Mouse (Mus musculus) MEL (cell line): ENCODE results near the gene Med12l. TPM values are rescaled to one million over a fixed set of nuclear protein-coding genes. Genes with fewer than 3 reads are reported as not detected.

ENCODE experiments used
- DNase-seq: peaks from one replicate; pipeline ENCODE4 v3.0.0; 2011; ENCODE audit warnings: low read depth, low spot score
- H3K27ac ChIP-seq: 2 replicates; pipeline ENCODE4 v1.5.1; 2012; ENCODE audit warnings: low read depth, mild to moderate bottlenecking, control low read depth, low read length, moderate library complexity; ENCODE audit not compliant: control insufficient read depth
- H3K27me3 ChIP-seq, 2 experiments: fragments of 150-350 bp in 1 of 2; sonication (generic) in 1 of 2; 2 replicates each; pipeline ENCODE4 v1.6.1; 2012; ENCODE audit warnings: low read length in 2 of 2, mild to moderate bottlenecking in 2 of 2, improper control_type of control experiment in 1 of 2, moderate library complexity in 1 of 2; ENCODE audit not compliant: insufficient read depth in 2 of 2, control insufficient read depth in 1 of 2
- H3K36me3 ChIP-seq, 2 experiments: 2 replicates each; pipeline ENCODE4 v1.6.1; 2012 to 2014; ENCODE audit warnings: low read length in 2 of 2, improper control_type of control experiment in 1 of 2, inconsistent platforms in 1 of 2, mild to moderate bottlenecking in 1 of 2; ENCODE audit not compliant: insufficient read depth in 2 of 2, control insufficient read depth in 1 of 2
- H3K4me1 ChIP-seq, 2 experiments: fragments of 150-350 bp in 1 of 2; sonication (generic) in 1 of 2; 2 replicates each; pipeline ENCODE4 v1.6.1; 2012; ENCODE audit warnings: low read length in 2 of 2, improper control_type of control experiment in 1 of 2, mild to moderate bottlenecking in 1 of 2; ENCODE audit not compliant: insufficient read depth in 2 of 2, control insufficient read depth in 1 of 2
- H3K4me3 ChIP-seq, 2 experiments: fragments of 150-350 bp in 1 of 2; sonication (generic) in 1 of 2; 2 replicates each; pipeline ENCODE4 v1.5.1; 2012; ENCODE audit warnings: low read depth in 2 of 2, low read length in 2 of 2, mild to moderate bottlenecking in 2 of 2, moderate library complexity in 2 of 2, control low read depth in 1 of 2, improper control_type of control experiment in 1 of 2; ENCODE audit not compliant: control insufficient read depth in 1 of 2, insufficient read depth in 1 of 2
- H3K79me2 ChIP-seq: 2 replicates; pipeline ENCODE4 v1.6.1; 2012; ENCODE audit warnings: mild to moderate bottlenecking, low read length, moderate library complexity; ENCODE audit not compliant: control insufficient read depth, poor library complexity, insufficient read depth
- H3K9ac ChIP-seq: 2 replicates; pipeline ENCODE4 v1.6.1; 2012; ENCODE audit warnings: low read depth, mild to moderate bottlenecking, control low read depth, low read length, moderate library complexity; ENCODE audit not compliant: control insufficient read depth, poor library complexity, severe bottlenecking
- H3K9me3 ChIP-seq: fragments of 150-350 bp; sonication (generic); replicated peaks from 2 replicates; pipeline ENCODE4 v1.6.1; 2012; ENCODE audit warnings: mild to moderate bottlenecking, low read length, improper control_type of control experiment, moderate library complexity; ENCODE audit not compliant: insufficient read depth
- CHD1 ChIP-seq: IDR thresholded peaks from 2 replicates; pipeline ENCODE4 v1.6.1; 2012; ENCODE audit warnings: low read depth, mild to moderate bottlenecking, inconsistent platforms, low read length, improper control_type of control experiment
- ETS1 ChIP-seq: IDR thresholded peaks from 2 replicates; pipeline ENCODE4 v1.6.1; 2012; ENCODE audit warnings: low read depth, mild to moderate bottlenecking, inconsistent platforms, low read length, improper control_type of control experiment, moderate library complexity
- GABPA ChIP-seq: IDR thresholded peaks from 2 replicates; pipeline ENCODE4 v1.6.1; 2012; ENCODE audit warnings: low read depth, mild to moderate bottlenecking, inconsistent platforms, low read length, improper control_type of control experiment, moderate library complexity
- GATA1 ChIP-seq: IDR thresholded peaks from 2 replicates; pipeline ENCODE4 v1.6.1; 2011; ENCODE audit warnings: low read depth, low read length, improper control_type of control experiment
- JUND ChIP-seq: IDR thresholded peaks from 2 replicates; pipeline ENCODE4 v1.6.1; 2011; ENCODE audit warnings: low read depth, mild to moderate bottlenecking, improper control_type of control experiment, low read length
- MAFK ChIP-seq: IDR thresholded peaks from 2 replicates; pipeline ENCODE4 v1.6.1; 2011; ENCODE audit warnings: low read depth, mild to moderate bottlenecking, low read length, improper control_type of control experiment, borderline replicate concordance
- MAX ChIP-seq: IDR thresholded peaks from 2 replicates; pipeline ENCODE4 v1.6.1; 2011; ENCODE audit warnings: low read length, improper control_type of control experiment
- MAZ ChIP-seq: IDR thresholded peaks from 2 replicates; pipeline ENCODE4 v1.6.1; 2012; ENCODE audit warnings: low read depth, mild to moderate bottlenecking, inconsistent platforms, low read length, improper control_type of control experiment
- MXI1 ChIP-seq: IDR thresholded peaks from 2 replicates; pipeline ENCODE4 v1.6.1; 2011; ENCODE audit warnings: mild to moderate bottlenecking, low read depth, low read length, improper control_type of control experiment
- MYB ChIP-seq: IDR thresholded peaks from 2 replicates; pipeline ENCODE4 v1.6.1; 2011; ENCODE audit warnings: mild to moderate bottlenecking, low read depth, low read length, improper control_type of control experiment
- MYC ChIP-seq: IDR thresholded peaks from 2 replicates; pipeline ENCODE4 v1.6.1; 2011; ENCODE audit warnings: low read depth, mild to moderate bottlenecking, low read length, improper control_type of control experiment, moderate library complexity
- NRF1 ChIP-seq: IDR thresholded peaks from 2 replicates; pipeline ENCODE4 v1.6.1; 2014; ENCODE audit warnings: low read depth, mild to moderate bottlenecking, inconsistent platforms, low read length, improper control_type of control experiment, moderate library complexity; ENCODE audit not compliant: poor library complexity, insufficient read depth, severe bottlenecking
- POLR2AphosphoS2 ChIP-seq: IDR thresholded peaks from 2 replicates; pipeline ENCODE4 v1.6.1; 2011; ENCODE audit warnings: low read length, improper control_type of control experiment
- POLR2AphosphoS5 ChIP-seq: IDR thresholded peaks from 2 replicates; pipeline ENCODE4 v1.6.1; 2012; ENCODE audit warnings: low read depth, borderline replicate concordance, mild to moderate bottlenecking, inconsistent platforms, low read length, moderate library complexity, mixed read lengths
- RAD21 ChIP-seq: IDR thresholded peaks from 2 replicates; pipeline ENCODE4 v1.6.1; 2011; ENCODE audit warnings: mild to moderate bottlenecking, low read depth, low read length, improper control_type of control experiment
- RCOR1 ChIP-seq: IDR thresholded peaks from 2 replicates; pipeline ENCODE4 v1.6.1; 2012; ENCODE audit warnings: low read depth, mild to moderate bottlenecking, inconsistent platforms, low read length, improper control_type of control experiment
- SMC3 ChIP-seq: IDR thresholded peaks from 2 replicates; pipeline ENCODE4 v1.6.1; 2011; ENCODE audit warnings: low read depth, low read length, improper control_type of control experiment
- TBP ChIP-seq: IDR thresholded peaks from 2 replicates; pipeline ENCODE4 v1.8.0; 2011; ENCODE audit warnings: low read depth, low read length, improper control_type of control experiment
- USF1 ChIP-seq: IDR thresholded peaks from 2 replicates; pipeline ENCODE4 v1.6.1; 2014; ENCODE audit warnings: low read depth, mild to moderate bottlenecking, inconsistent platforms, low read length, improper control_type of control experiment, moderate library complexity
- USF2 ChIP-seq, 2 experiments: IDR thresholded peaks; 2 replicates each; pipeline ENCODE4 v1.6.1; 2011 to 2012; ENCODE audit warnings: improper control_type of control experiment in 2 of 2, low read length in 2 of 2, borderline replicate concordance in 1 of 2, inconsistent platforms in 1 of 2, low read depth in 1 of 2, mild to moderate bottlenecking in 1 of 2; ENCODE audit not compliant: insufficient read depth in 1 of 2
- ZKSCAN1 ChIP-seq: IDR thresholded peaks from 2 replicates; pipeline ENCODE4 v1.6.1; 2012; ENCODE audit warnings: low read depth, mild to moderate bottlenecking, inconsistent platforms, low read length, improper control_type of control experiment, moderate library complexity
- ZMIZ1 ChIP-seq: IDR thresholded peaks from 2 replicates; pipeline ENCODE4 v1.6.1; 2012; ENCODE audit warnings: low read depth, mild to moderate bottlenecking, inconsistent platforms, low read length, improper control_type of control experiment, moderate library complexity
- ZNF384 ChIP-seq: IDR thresholded peaks from 2 replicates; pipeline ENCODE4 v1.6.1; 2012; ENCODE audit warnings: low read depth, mild to moderate bottlenecking, inconsistent platforms, low read length, improper control_type of control experiment
- polyA plus RNA-seq, 2 experiments: library from polyadenylated mRNA; stranded (reverse) in 1 of 2; unstranded in 1 of 2; fragments of >175 nt in 1 of 2; fragments of >200 nt in 1 of 2; gene quantifications; 2 replicates each; pipeline versions ENCODE4 v1.2.1 to v1.2.4; 2012; ENCODE audit warnings: low replicate concordance in 2 of 2, low read depth in 1 of 2; ENCODE audit not compliant: insufficient read length in 2 of 2, insufficient read depth in 1 of 2, missing spikeins in 1 of 2
- total RNA-seq: library from RNA; depleted of rRNA; stranded (reverse); fragments of 300-350 nt; gene quantifications from 2 replicates; pipeline ENCODE4 v1.2.3, GENCODE M21; 2012

Med12l gene
- total and polyA plus RNA-seq, 3 experiments = 0.03 TPM; not detected in 2

GRCm38 (mm10) chr3:59006731-59007441, 1.3 kb downstream of the Med12l start:
- Histone ChIP-seq H3K9me3 (no peaks in the 10 kb centered on the region), H3K27me3 (no peaks in the 10 kb centered on the region), H3K36me3 (no peaks in the 10 kb centered on the region), H3K4me3 (no peak overlapping the region), H3K79me2 (no peaks in the 10 kb centered on the region), H3K9ac (no peak overlapping the region), H3K4me1 (no peaks in the 10 kb centered on the region), H3K27ac (no peak overlapping the region)
- TF ChIP-seq ZKSCAN1 (no peak), USF1 (no peak), MXI1 (no peak), POLR2AphosphoS2 (no peak), MAZ (no peak), ZNF384 (no peak), SMC3 (no peak)
- DNase-seq = no peak

GRCm38 (mm10) chr3:59010276-59010675, 4.7 kb downstream of the Med12l start:
- no peak overlapping the region for H3K9ac ChIP-seq
- no peaks in the 10 kb centered on the region for H3K4me1 ChIP-seq
- no peak overlapping the region for H3K27ac ChIP-seq
- no peaks in the 10 kb centered on the region for H3K36me3 ChIP-seq
- no peaks in the 10 kb centered on the region for H3K79me2 ChIP-seq
- no peak overlapping the region for H3K4me3 ChIP-seq
- TF ChIP-seq GATA1 = no peak
- no peak for TF ChIP-seq POLR2AphosphoS2
- TF ChIP-seq RAD21 = no peak
- no peak for TF ChIP-seq JUND
- no peak for TF ChIP-seq CHD1
- no peak for TF ChIP-seq ZNF384
- TF ChIP-seq MYB = no peak
- no peak for TF ChIP-seq MAX
- no peak for TF ChIP-seq MAFK
- no peak for TF ChIP-seq MYC
- no peak for TF ChIP-seq ZMIZ1
- no peak for TF ChIP-seq MXI1
- no peak for TF ChIP-seq NRF1
- no peak for TF ChIP-seq TBP
- no peak for TF ChIP-seq POLR2AphosphoS5
- TF ChIP-seq RCOR1 = no peak
- TF ChIP-seq USF2 (IDR thresholded peaks at IDR 0.05; ENCODE audit: borderline replicate concordance in 1 of 2, insufficient read depth in 1 of 2, low read depth in 1 of 2, low read length in 2 of 2) = no peak
- no peak for TF ChIP-seq ETS1
- no peak for TF ChIP-seq GABPA
- TF ChIP-seq, all 39 proteins: peak for 0
- no peaks in the 10 kb centered on the region for H3K9me3 ChIP-seq
- H3K27me3 ChIP-seq = no peaks in the 10 kb centered on the region
- no peak for DNase-seq
